Mouse (Mus musculus): ENCODE measurements at regions not wholly inside any gene's neighbourhood (a gene's known extent, or its start where the extent isn't known, plus 50 kb on each side); places are given as distances from the start of the nearest gene placed in this dataset.
A peak's percentile ranks its signal among the peaks of the same experiment; 100 is the strongest.

DNA sequence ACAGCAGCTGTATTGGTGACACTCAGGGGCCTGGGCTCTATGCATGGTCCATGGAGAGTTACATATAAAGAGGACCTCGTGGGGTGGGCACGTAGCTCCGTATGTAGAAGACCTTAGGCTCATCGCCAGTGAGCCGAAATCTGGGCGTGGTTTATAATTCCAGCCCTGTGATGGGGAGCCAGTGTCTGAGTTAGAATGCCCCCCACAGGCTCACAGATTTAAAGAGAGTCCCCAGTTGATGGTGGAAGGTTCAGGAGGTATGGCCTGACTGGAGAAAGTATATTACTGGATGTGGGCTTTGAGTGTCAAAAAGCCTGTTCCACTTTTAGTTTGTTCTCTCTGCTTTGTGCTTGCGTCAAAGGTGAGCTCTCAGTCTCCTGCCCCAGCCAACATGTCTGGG, 54.8 kb downstream of the 1700122O11Rik start:
- no peak for DNase-seq

DNA sequence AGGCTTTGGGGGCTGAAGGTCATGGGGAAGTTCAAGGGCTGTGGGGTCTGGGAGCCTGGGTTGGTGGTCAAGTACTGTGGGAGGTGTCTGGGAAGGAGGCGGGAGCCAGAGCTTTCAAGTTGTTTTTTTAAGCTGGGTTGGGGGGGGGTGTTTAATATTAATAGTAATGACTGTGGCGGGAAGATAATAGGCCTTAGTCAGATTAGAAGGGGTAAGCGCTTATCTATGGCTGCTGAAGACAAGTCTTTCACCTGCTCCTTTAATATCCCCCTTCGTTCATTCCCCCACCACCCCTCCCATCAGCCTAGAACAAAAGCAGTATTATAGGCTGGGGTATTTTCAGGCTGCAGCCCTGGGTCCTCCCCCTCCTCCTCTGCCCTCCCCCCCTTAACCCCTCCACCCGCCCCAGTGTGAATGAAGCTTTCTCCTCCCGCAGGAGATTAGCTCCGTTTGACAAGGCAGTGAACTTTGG, 56.5 kb downstream of the 1700122O11Rik start:
- DNase-seq = no peak

DNA sequence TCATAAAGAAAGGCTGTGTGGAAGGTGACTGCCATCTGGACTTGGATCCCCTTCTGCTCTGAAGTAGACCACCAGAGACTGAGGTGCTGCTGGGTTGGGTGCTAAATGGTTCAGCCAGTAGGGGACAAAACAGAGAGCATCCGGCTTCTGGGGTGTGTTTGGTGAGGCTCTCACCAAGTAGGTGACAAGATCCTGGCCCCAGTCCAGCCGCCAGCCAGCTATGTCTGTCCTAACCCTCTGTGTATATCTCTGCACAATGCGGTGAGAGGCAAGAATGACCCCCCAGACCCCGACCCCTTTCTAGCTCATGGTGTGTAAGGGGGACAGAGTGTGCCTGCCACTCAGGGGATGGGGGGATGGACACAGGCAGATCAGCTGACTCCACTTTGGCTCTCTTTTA, 54.8 kb upstream of the Foxp4 start:
- no peak for DNase-seq

DNA sequence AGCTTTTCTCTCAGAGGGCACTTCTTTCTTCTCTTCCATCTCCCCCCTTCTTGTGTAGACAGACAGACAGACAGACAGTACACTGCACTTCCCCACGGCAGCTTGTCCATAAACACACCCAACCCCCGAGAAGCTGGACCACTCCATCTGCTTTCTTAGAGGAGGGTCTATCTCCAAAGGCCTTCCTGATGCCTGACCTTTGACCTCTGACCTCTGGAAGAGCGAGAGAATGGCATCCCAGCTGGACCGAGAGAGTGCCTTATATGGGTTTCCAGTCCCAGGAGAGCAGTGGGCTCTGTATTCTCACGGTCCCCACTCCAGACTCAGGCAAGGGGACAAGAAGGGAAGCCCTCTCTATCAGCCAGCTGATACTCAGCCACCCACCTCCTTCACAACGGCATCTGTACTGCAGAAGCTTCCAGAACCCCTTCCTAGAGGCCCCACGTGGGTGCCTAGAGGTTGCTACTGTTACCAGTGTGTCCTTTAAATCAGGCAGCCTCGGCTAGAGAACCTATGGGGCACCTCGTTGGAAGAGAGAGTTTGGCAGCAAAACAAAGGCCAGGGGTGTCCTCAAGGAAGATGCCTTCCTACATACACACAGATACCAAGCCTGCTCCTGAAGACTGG, 54.1 kb upstream of the Foxp4 start:
- no peak for DNase-seq

DNA sequence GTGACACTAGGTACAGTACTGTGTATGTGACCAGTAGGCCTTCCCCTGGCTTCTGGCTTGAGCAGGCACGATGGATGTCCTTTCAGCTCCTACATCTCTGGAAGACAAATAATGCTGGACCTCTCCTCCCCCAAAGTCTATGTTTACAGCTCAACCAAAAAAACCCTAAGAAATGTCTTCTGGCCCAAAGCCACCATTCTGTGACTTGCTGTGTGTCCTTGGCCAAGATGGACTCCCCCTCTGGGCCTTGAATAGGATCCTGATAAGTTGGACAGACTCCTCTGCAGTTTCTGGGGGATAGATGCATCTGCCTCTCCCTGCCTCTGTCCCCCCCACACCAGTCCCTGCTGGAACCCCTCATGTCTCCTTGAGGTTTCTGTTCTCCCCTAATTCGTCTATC, 53.6 kb upstream of the Foxp4 start:
- no peak for DNase-seq

DNA sequence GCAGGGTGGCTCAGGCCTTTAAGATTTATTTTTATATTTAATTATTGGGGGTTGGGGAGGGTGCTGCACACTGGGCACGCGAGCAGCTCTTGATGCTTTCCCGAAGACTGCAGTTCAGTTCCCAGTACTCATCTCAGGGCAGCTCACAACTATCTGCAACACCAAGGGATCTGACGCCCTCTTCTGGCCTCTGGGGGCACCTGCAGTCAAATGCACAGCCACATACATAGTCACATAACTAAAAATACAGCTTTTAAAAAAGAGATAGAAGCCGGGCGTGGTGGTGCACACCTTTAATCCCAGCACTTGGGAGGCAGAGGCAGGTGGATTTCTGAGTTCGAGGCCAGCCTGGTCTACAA, 52.5 kb upstream of the Foxp4 start:
- no peak for DNase-seq

DNA sequence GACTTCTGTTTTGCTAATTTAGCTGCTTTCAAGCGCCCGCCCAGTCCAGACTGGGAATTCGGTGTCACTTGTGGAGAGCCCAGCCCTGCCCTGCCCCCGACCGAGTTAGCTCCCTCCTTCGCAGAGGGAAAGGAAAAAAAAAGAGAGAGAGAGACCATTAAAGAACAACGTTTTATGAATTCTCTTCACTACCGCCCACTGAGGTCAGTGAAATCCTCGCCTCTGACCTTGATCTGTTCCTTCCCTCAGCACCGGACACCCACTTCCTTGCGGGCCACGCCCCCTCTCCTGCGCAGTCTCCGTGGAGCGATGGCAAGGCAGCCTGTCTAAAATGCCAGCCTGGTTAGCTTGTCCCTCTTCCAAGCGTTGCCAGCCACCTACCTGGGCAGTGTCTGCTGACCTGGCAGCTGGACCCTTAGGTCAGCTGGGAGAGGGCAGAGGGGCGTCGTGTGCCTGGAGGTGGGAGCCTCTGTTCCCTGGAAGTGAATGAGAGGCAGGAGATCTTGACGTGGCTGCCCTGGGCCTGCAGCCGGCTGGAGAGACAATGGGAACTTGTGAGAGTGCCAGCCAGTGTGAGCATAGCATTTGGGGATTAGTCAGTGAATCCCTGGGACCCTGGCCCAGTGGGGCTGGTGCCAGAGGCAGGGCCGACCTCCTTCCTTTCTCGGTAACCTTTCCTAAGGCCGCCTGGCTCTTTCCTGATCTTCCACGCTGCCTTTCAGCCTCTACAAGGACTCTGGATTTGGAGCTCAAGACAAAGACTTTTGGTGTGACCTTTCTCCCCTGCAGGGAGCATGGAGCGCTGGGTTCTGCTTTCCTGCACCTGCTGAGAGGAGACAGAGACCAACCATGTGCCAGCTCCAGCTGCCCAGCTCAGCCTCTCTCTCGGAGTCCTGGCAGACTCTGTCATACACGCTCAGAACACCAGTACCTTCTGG, 51.9 kb upstream of the Foxp4 start:
- peak; percentile 61 for DNase-seq

DNA sequence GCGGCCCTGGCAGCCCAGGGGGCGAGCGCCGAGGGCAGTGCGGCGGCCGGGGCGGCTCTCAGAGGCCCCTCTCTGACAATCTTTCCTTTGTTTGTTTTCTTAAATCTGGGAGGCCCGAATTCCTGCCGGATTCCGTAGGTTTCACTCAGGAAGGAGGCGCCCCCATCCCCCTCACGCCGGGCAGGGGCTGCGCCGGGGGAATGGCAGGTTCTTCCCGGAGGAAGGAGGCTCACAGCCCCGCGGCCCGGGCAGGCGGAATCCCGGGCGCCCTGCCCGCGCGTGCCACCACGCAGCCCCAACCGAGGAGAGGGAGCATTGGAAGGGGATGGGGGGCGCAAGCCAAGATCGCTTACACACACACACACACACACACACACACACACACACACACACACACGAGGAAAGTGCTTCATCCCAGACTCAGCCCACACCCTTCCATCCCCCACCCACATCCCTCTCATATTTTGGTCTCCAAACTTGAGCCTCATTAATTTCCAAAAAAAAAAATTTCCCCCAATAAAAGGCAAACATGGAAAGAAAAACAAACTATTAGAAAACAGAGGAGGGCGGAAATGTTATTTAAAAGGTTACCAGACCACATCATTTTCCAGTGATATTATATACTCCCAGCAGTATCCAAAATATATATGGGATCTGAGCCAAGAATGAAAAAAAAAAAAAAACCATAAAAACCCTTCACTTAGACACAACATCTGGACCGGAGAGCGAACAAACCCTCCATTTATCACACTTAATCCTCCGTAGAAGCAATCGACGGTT, 51.0 kb upstream of the Foxp4 start:
- peak; percentile 32 for DNase-seq

DNA sequence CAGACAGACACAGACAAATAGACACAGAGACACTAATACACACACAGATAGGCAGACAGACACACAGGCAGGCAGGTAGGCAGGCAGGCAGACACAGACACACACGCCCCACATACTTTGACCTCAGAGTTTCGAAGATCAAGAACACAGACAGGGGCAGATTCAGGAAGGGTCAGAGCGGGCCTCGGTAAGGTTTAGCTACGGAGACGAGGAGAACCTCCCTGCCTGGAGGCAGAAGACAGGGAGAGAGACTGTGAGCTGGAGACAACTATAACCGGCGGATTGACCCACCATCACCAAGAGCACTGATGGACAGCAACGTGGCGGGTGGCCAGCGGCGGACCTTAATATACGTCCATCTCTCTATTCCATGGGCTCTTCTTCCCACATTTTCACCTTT, 50.1 kb upstream of the Foxp4 start:
- DNase-seq = no peak
